Mouse (Mus musculus) ES-E14 (cell line): ENCODE data around the gene Usp36. TPM values are rescaled to one million over a fixed set of nuclear protein-coding genes. Genes with fewer than 3 reads are reported as not detected.

Experiments
- DNase-seq: peaks from one replicate; pipeline ENCODE4 v3.0.0-alpha.2; 2013; ENCODE audit warnings: low read depth, low spot score
- H3K27ac ChIP-seq: 2 replicates; pipeline ENCODE4 v1.5.1; 2012; ENCODE audit warnings: low read depth, mild to moderate bottlenecking, low read length, moderate library complexity, mixed read lengths; ENCODE audit not compliant: poor library complexity, insufficient read depth, severe bottlenecking
- H3K36me3 ChIP-seq: 2 replicates; pipeline ENCODE4 v1.6.1; 2012; ENCODE audit warnings: mild to moderate bottlenecking, low read length, moderate library complexity, mixed read lengths; ENCODE audit not compliant: control insufficient read depth, poor library complexity, insufficient read depth, severe bottlenecking
- H3K4me1 ChIP-seq, 2 experiments: fragments of 150-350 bp in 1 of 2; sonication (generic) in 1 of 2; 2 replicates each; pipeline ENCODE4 v1.6.1; 2012; ENCODE audit warnings: low read length in 2 of 2, mild to moderate bottlenecking in 1 of 2, mixed read lengths in 1 of 2; ENCODE audit not compliant: control insufficient read depth in 2 of 2, insufficient read depth in 2 of 2, poor library complexity in 1 of 2
- H3K4me3 ChIP-seq, 2 experiments: fragments of 150-350 bp in 1 of 2; sonication (generic) in 1 of 2; 2 replicates each; pipeline ENCODE4 v1.5.1; 2012; ENCODE audit warnings: low read length in 2 of 2, low read depth in 1 of 2, mild to moderate bottlenecking in 1 of 2, mixed read lengths in 1 of 2; ENCODE audit not compliant: insufficient read depth in 1 of 2, poor library complexity in 1 of 2, severe bottlenecking in 1 of 2
- H3K9ac ChIP-seq: 2 replicates; pipeline ENCODE4 v1.6.1; 2012; ENCODE audit warnings: low read depth, mild to moderate bottlenecking, low read length, mixed read lengths; ENCODE audit not compliant: poor library complexity, insufficient read depth, severe bottlenecking
- H3K9me3 ChIP-seq: fragments of 150-350 bp; sonication (generic); 2 replicates; pipeline ENCODE4 v1.6.1; 2012; ENCODE audit warnings: low read depth, mild to moderate bottlenecking, low read length; ENCODE audit not compliant: control insufficient read depth, insufficient read depth
- CHD2 ChIP-seq: IDR thresholded peaks from 2 replicates; pipeline ENCODE4 v1.6.1; 2014; ENCODE audit warnings: mild to moderate bottlenecking, low read depth, low read length, inconsistent platforms
- HCFC1 ChIP-seq: IDR thresholded peaks from 2 replicates; pipeline ENCODE4 v1.6.1; 2012; ENCODE audit warnings: low read length, inconsistent platforms, borderline replicate concordance; ENCODE audit not compliant: insufficient read depth
- MAFK ChIP-seq: IDR thresholded peaks from 2 replicates; pipeline ENCODE4 v1.6.1; 2014; ENCODE audit warnings: mild to moderate bottlenecking, low read depth, low read length, inconsistent platforms; ENCODE audit not compliant: insufficient read depth
- ZC3H11A ChIP-seq: IDR thresholded peaks from 2 replicates; pipeline ENCODE4 v1.6.1; 2012; ENCODE audit warnings: low read depth, mild to moderate bottlenecking, inconsistent platforms, low read length, borderline replicate concordance
- ZNF384 ChIP-seq: IDR thresholded peaks from 2 replicates; pipeline ENCODE4 v1.6.1; 2012; ENCODE audit warnings: low read depth, low read length, inconsistent platforms
- in situ Hi-C, 2 experiments: fragments of 600-800 bp; cut with MboI; formaldehyde crosslinking; loops; one replicate each; pipeline ENCODE4 v1.15.1; 2025; ENCODE audit warnings: low sequenced_read_pairs in 2 of 2, inconsistent platforms in 1 of 2; ENCODE audit not compliant: unreplicated experiment in 2 of 2
- total RNA-seq: library from RNA; depleted of rRNA; stranded (reverse); fragments of 300-350 nt; gene quantifications from 2 replicates; pipeline ENCODE4 v1.2.3, GENCODE M21; 2012

The Usp36 gene
- total RNA-seq, 1 experiment = 41.7 TPM

GRCm38 (mm10) chr11:118226850-118227249, 63.2 kb downstream of the Usp36 start:
- Histone ChIP-seq H3K27ac (no peak overlapping the region), H3K9me3 (no peaks in the 10 kb centered on the region), H3K9ac (no peak overlapping the region), H3K36me3 (no peaks in the 10 kb centered on the region), H3K4me3 (no peak overlapping the region), H3K4me1 (no peaks in the 10 kb centered on the region)
- no peak for DNase-seq
- in situ Hi-C loops = loop anchor here in 1 of 2 experiments (10.0 to 25.0 kb wide), 2 partner anchors 142 to 365 kb away; partner anchors contain the start of genes Tha1 and Tmem235
- no peak for TF ChIP-seq ZNF384
- TF ChIP-seq CHD2 = no peak
- no peak for TF ChIP-seq HCFC1
- TF ChIP-seq ZC3H11A = no peak
- TF ChIP-seq MAFK = no peak

GRCm38 (mm10) chr11:118225862-118226261, 64.2 kb downstream of the Usp36 start:
- H3K27ac ChIP-seq = no peak overlapping the region
- H3K36me3 ChIP-seq = no peaks in the 10 kb centered on the region

GRCm38 (mm10) chr11:118225056-118225836, 64.8 kb downstream of the Usp36 start:
- Histone ChIP-seq H3K36me3 (no peaks in the 10 kb centered on the region), H3K4me3 (no peak overlapping the region), H3K4me1 (no peaks in the 10 kb centered on the region), H3K27ac (no peak overlapping the region), H3K9ac (no peak overlapping the region), H3K9me3 (no peaks in the 10 kb centered on the region)
- no peak for DNase-seq
- TF ChIP-seq ZC3H11A (no peak), CHD2 (no peak), HCFC1 (no peak), MAFK (no peak), ZNF384 (no peak)
- in situ Hi-C loops = loop anchor here in 1 of 2 experiments (10.0 to 25.0 kb wide), 2 partner anchors 140 to 363 kb away; partner anchors contain the start of genes Tha1 and Tmem235

More at GRCm38 (mm10) chr11:118225862-118226261, 64.2 kb downstream of the Usp36 start:
- no peak overlapping the region for H3K4me3 ChIP-seq
- H3K9ac ChIP-seq = no peak overlapping the region
- no peak for DNase-seq
- H3K4me1 ChIP-seq = no peaks in the 10 kb centered on the region
- in situ Hi-C loops = loop anchor here in 1 of 2 experiments (10.0 to 25.0 kb wide), 2 partner anchors 141 to 364 kb away; partner anchors contain the start of genes Tha1 and Tmem235
- no peak for TF ChIP-seq CHD2
- TF ChIP-seq ZC3H11A = no peak
- TF ChIP-seq ZNF384 = no peak
- no peak for TF ChIP-seq HCFC1
- H3K9me3 ChIP-seq = no peaks in the 10 kb centered on the region

GRCm38 (mm10) chr11:118223416-118224067, 66.5 kb downstream of the Usp36 start:
- in situ Hi-C loops = loop anchor here in 1 of 2 experiments (10.0 kb wide), 1 partner anchor 139 kb away; no protein-coding TSS in a partner anchor
- Histone ChIP-seq H3K9me3 (no peaks in the 10 kb centered on the region), H3K4me1 (no peaks in the 10 kb centered on the region), H3K36me3 (no peaks in the 10 kb centered on the region), H3K27ac (no peak overlapping the region), H3K9ac (no peak overlapping the region), H3K4me3 (no peak overlapping the region)
- no peak for TF ChIP-seq ZC3H11A
- no peak for TF ChIP-seq CHD2
- no peak for TF ChIP-seq MAFK
- TF ChIP-seq ZNF384 = no peak
- TF ChIP-seq HCFC1 = no peak
- DNase-seq = no peak
